Mouse (Mus musculus) ES-CJ7 (cell line): ENCODE data around the gene Olfr1338.
"Not testable (repeated sequence)": the region's sequence is repeated elsewhere in the genome, so short reads cannot be mapped to it uniquely, and the experiment has no call there.

Source experiments
- DNase-seq: peaks from one replicate; pipeline ENCODE4 v3.0.0; 2011; ENCODE audit warnings: low read depth, low spot score

Olfr1338 gene

DNA sequence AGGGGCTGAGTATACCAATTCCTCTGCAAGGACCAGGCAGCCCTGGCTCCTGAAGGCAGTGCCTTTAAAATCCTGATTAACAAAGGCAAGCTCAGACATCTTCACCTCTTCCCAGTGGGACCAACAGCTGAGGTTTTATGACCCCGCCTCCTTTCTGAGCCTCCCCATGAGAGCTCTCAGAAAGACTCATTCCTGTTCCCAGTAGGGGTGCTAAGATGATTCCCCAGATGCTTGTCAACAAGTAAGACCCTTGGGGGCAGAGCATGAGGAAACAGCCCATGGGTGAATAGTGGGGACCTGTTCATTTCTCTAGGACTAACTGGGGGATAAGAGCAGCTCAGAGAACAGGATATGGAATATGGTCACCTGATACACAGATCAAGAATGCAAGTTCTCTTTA lies at the start of gene Olfr1338:
Olfr1338 (minus strand) TSS at position 101 of the 400 bp plus-strand sequence.
- no peak for DNase-seq

DNA sequence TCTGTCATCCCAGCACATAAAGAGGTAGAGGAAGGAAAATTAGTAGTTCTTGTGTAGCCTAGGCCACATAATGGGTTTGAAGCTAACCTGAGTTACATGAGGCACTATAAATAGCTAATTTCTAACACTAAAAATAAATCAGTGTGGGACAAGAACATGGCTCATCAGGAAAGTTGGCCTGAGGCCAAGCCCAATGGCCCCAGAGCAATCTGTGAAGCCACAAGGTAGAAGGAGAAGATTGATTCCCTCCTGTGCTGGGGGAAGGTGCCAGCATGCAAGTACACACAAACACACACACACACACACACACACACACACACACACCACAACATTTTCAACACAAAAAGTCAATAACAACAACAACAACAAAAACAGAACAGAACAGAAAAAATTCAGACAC lies 34.3 kb upstream of the Olfr1338 start:
- DNase-seq: not testable (repeated sequence)

DNA sequence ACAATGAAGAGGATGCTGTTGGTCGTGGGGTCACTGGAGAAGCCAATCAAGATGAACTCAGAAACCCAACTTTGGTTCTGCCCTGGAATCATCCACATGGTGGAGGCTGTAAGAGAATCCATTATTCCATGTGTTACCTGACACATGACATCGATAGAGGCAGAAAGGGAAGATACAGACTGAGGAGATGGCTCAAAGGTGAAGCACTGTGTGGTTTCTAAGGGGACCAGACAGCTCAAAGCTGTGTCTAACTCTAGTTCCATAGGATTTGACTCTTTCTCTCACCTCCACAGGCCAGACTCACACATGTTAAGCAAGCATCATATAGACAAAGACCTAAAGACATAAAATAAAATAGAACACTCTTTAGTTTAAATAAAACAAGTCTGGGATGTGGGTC lies 23.9 kb upstream of the Olfr1338 start, which contains the start of gene Olfr1337:
Olfr1337 (minus strand) TSS at position 101 of the 400 bp plus-strand sequence.
- no peak for DNase-seq

DNA sequence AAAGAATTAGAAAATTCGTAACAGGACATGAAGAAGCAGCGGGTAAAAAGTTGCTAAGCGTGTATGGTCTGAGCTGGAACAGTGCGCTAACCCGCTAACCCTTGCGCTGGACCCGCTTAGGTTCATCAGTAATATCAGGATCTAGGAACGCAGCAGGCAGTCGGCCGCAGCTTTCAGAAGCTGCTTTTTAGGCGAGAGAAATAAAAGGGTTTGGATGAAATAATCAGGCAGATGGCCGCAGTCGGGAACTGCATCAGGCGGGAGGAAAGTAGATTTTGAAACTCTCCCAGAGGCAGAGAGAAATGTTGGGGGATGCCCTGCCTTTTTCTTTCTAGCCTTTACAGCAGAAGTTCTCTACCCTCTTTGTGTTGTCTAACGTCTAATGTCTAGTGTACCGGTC lies 16.7 kb downstream of the Olfr1338 start:
- no peak for DNase-seq

DNA sequence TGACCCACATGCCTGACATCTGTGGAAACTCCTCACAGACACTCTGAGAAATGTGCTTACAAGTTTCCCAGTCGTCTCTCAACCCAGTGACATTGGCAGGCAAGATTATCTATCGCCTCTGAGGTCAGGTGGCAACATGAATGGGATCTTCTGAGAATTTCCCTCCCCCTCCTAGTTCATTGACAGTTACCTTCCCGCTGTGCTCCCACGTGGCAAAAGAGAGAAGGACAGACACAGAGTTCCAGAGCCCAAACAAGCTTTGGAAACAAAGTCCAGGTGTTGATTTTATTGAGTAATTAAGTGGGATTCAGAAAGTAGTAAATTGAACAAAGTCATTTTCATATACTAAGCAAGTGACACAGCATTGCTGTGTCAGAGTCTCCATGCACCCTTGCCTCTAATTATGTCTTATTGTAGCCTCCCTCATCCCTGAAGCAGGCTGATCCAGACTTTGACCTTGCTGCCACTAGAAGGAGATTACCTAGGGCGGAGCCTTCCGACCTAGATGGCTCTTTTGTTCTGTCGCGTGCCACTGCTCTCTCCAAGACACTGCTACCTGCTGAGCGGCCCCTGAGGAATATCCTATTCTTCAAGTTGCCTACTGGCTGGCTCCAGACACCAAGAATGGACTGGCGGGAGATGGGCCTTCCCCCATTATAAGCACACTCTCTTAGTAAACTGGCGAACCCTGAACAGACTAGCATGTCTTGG lies 17.4 kb downstream of the Olfr1338 start:
- DNase-seq: peak; percentile 99

DNA sequence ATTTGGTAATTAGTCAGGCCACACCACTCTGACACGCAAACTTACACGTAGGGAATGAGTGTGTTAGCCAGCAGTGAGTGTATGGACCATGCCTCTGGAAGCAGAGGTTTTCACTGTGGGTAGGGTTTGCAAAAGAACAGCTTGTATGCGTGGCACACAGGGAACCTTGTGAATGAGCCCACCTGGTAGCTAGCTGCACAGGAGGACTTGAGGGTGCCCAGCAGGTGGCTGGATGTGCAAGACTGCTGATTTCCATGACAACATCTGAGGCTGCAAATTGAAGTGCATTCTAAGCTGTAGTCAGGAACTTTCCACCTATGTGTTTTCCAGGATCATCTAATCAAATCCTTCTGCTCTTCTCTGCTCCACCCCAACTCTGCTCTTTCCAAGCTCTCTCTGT lies 19.0 kb downstream of the Olfr1338 start:
- peak; percentile 32 for DNase-seq

DNA sequence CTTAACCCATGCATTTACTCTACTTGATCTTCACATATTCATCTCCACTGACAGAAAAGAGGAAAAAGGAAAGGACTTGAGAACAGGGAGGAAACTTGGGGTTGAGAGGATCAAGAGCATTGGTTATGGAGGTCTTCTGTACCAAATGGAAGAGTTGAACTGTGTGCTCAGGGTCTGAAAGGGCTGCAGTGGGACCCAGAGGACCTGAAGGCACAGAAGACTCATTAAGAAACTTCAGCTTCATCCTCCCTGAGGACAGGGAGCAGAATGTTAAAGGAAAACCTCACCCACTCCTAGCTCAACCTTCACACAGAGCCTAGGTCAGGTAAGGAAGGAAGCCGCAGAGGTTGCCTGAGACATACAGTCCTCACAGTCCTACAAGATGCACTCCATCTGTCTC lies 26.7 kb downstream of the Olfr1338 start, which contains the start of gene Olfr1339:
Olfr1339 (plus strand) TSS at position 301 of the 400 bp plus-strand sequence.
- no peak for DNase-seq

DNA sequence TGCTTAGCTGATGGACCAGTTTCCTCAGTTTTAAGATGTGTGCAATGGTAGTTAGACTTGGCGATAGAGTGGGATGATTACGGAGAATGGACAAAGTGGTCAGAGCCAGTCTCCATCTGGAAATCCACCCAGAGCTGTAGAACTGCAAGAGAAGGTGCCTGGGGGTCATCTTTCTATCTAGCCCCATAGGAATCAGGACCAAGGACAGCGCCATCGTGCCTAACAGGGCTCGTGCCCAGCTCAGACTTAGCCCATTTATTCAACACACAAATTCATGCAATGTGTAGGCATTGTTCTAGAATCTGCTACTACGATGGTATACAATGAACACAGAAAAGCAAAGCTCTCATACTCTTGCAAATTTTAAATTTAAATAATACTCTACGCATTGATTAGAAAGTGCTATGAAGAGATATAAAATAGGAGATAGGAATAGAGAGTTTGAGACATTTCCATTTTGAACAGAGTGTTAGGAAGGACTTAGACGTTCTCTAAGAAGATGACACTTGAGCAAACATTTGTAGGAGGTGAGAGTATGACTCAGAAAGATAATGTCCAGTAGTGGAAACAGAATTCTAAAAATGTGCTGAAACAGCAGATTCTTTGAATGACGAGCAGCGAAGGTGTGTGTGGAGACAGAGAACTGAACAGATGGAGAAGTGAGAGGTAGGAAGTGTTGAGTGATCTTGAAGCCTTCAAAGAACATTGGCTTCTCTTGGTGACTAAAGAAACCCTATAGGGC lies 36.6 kb downstream of the Olfr1338 start:
- peak; percentile 41 for DNase-seq

DNA sequence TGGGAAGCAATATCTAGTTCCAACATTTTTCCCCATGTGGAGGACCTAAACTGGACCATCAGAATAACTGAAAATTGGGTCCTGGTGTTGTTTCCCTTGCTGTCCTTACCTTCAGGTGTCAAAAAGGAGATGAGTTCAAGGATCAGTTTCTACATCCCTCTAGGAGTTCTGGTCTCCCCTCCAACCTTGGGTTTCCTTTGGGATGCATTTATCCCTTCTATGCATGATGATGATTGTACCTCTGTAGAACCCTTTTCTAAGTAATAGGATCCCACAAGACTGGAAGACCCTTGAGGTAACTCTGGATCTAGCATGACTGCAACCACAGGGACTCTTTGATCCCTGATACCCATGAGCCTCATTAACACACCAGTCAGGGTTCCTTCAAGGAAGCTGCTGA lies 38.7 kb downstream of the Olfr1338 start, which contains the start of gene Olfr1340:
Olfr1340 (plus strand) TSS at position 301 of the 400 bp plus-strand sequence.
- DNase-seq: no peak

DNA sequence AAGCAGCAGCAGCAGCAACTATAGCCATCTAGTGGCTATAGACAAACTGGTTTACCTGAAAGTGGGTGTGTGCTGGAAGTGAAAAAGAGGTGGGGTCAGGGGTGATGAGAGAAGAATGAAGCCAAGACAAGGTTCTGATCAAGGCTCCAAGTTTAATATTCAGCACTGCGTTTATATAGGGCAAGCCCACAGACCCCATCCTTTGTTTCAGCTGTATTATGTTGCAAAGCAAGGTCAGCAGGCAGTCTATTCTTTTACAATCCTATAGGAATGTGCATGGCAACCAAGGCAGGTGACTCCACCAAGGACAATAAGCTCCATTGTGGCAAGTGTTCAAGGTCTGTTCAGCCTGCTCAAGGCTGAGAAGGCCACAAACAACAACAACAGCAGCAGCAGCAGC lies 46.9 kb downstream of the Olfr1338 start:
- DNase-seq: peak; percentile 89

DNA sequence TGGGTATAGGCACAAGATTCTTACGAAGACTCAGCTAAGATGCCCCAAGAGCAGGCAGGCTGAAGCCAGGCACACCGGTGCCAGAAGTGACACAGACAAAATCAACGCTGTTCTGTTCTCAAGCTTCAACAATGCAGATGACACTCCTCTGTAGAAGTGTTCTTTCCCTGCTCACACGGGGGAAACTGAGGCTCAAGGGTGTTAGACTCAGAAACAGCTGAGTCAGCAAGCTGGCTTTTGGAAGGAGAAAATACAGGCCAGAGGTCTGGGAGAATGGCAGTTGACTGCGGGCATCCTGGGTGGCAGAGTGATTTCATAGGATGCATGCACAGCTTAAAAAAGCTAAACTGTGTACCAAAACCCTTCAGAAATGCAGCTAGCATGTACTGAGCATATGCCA lies 50.5 kb downstream of the Olfr1338 start:
- no peak for DNase-seq

DNA sequence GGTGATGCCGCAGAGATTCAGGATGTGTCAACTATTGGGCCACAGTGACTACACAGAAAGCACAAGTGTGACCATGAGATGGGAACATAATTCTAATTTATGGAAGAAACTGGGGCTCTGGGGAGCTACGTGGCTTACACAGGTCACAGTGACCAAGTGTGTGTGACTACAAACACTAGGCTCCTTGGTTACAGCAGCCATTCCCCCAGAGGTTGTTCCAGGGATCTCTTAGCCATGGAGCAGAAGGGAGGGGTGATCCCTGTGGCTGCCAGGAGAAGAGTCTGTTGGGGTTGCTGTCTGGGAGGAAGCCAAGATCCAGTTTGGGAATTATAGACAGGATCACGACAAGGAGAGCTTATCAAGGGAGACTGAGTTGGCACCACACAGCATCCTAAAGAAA lies 55.3 kb downstream of the Olfr1338 start, which contains the start of gene Olfr1341:
Olfr1341 (plus strand) TSS at position 301 of the 400 bp plus-strand sequence.
- no peak for DNase-seq
